In genomic region chr1:105206216-105206615, GRCm38 (mm10) we compare ENCODE assay signal across 21 mouse cellular contexts.
DNase-seq lines count a peak whose midpoint lies in the region; TF ChIP-seq lines count a peak whose summit lies in the region.
"Had no signal": no experiment of that assay in that cellular context is flagged by ENCODE, and none has a peak within 500 bp of the region (broad histone marks: within the 10 kb centered on the region; RNA-seq: fewer than 3 reads in every experiment).

No protein-coding gene starts in this region.

- no peak overlapping the region for H3K27ac ChIP-seq in gastrocnemius, adult 2 months
- H3K27ac ChIP-seq: embryonic facial prominence, embryonic 15.5 days; forebrain, embryonic 10.5 days; heart, embryonic 10.5 days; hindbrain, embryonic 12.5 days; hindbrain, postnatal 0 days had no signal

- TF ChIP-seq CTCF in gastrocnemius, adult 2 months (IDR thresholded peaks at IDR 0.05) = no peak

- peak; percentile 4 for DNase-seq in CD4-positive helper T cell, adult 2 months (ENCODE audit: low read depth, low spot score)
- peak; percentile 50 for DNase-seq in cerebellum, adult 11-12 months
- DNase-seq in cerebellum, adult 9-10 months = peak; percentile 59
- peak; percentile 24 to 26 for DNase-seq in cerebellum, postnatal 36 days
- DNase-seq in gastrocnemius, adult 2 months = no peak
- DNase-seq in thymus, postnatal 36 days = no peak
- DNase-seq in adrenal gland, postnatal 36 days = no peak
- DNase-seq: adrenal gland, adult 2 months; adrenal gland, postnatal 25 days; embryo, embryonic 11 days; gastrocnemius, postnatal 36 days; heart, adult 11 months; heart, postnatal 10 days; heart, postnatal 4 days; kidney, adult 18-20 months had no signal

- intact Hi-C loops in gastrocnemius, adult 2 months (cut with DNase I) = no loop called here

- no peak overlapping the region for H3K4me3 ChIP-seq in gastrocnemius, adult 2 months
- H3K4me3 ChIP-seq: embryonic facial prominence, embryonic 15.5 days; erythroblast, embryonic 14.5 days; forebrain, embryonic 10.5 days; heart, embryonic 10.5 days; hindbrain, embryonic 12.5 days had no signal

Comparison
In these comparisons a context has a peak if more than half of its experiments do, and no peak if none do; other contexts are left out.
1. DNase-seq: peak in CD4-positive helper T cell, adult 2 months (single experiment), cerebellum, adult 11-12 months (single experiment), cerebellum, adult 9-10 months (single experiment) and cerebellum, postnatal 36 days (2 of 2); none in gastrocnemius, adult 2 months (single experiment), thymus, postnatal 36 days (0 of 2) and adrenal gland, postnatal 36 days (0 of 2).